Mouse (Mus musculus) 416B (cell line): ENCODE measurements around the gene Tex33.

ENCODE experiments used
- DNase-seq: peaks from one replicate; pipeline ENCODE4 v3.0.0; 2011; ENCODE audit warnings: low read depth

The Tex33 gene

DNA sequence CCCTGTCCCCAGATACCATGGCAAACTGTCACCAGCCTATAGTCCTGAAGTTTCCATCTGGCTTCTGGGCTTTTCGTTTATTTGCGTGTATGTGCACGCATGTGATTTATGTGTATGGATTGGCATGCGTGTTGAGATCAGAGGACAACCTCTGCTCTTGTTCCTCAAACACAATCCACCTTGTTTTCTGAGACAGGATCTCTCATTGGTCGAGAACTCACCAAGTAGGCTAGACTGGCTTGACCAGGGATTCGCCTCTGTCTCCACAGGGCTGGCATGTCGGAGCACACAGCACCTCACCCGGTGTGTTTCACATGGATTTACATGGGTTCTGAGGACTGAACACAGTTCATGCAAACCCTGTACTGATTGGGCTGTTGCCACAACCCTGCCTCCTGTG, 18.4 kb upstream of the Tex33 start:
- DNase-seq, result no peak

DNA sequence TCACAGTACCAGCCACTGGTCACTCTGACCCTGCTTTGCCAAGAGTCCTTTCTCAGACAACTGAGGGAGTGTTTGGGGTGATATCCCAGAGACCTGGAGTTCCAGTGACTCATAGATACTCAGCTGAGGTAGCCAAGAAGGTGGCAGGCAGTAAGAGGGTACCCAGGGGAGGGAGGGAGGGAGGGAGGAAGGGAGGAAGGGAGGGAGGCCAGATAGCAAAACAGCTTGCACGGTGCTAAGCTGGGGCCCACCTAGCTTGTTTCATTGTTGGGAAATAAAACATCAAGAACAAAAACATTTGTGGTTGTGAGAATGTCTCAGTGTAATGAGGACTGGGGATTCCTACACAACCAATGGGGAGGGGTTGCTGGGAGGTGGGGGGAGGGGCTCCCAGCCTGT, 18.0 kb upstream of the Tex33 start:
- DNase-seq, result no peak

DNA sequence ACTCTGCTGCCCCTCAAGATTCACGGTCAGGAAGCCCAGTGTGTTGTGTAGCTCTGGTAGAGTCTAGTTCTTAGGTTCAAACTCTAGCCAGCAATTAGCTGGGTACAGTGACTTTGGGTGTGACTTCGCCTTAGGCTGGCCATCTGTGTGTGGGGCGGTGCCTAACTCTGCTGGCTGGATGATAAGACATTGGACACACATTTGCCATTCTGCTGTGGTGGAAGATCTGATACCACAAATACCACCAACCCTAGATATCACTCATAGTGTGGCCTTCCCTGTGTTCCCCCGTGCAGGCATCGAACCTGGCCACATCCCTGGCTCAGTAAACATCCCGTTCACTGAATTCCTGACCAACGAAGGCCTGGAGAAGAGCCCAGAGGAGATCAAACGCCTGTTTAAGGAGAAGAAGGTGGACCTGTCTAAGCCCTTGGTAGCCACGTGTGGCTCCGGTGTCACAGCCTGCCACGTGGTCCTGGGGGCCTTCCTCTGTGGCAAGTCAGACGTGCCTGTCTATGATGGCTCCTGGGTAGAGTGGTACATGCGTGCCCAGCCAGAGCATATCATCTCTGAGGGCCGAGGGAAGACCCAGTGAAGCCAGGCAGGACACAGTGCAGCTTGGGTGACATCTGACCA, 17.5 kb upstream of the Tex33 start:
- DNase-seq, result peak; percentile 88

DNA sequence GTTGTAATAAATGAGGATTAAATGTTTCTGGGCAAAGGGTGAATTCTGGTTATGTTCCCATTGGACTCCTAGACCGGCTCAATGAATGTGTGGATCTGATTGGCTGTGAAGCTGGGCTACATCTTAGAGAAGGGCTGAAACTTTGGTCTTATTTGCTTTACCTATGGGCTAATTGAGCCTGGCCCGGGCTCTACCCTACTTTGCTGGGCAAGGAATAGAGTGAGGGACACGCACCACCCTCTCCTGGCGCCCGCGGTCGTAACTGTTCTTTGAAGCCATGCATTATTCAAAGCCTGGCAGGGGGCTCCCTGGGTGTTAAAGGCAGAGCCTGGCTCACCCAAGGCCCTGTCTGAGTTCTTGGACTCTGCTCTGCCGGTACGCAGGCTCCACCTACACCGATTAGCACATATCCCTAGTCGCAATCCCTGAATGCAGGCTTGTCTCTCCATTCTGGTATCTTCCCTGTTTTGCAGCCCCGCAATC, 13.9 kb upstream of the Tex33 start:
- DNase-seq, result no peak

DNA sequence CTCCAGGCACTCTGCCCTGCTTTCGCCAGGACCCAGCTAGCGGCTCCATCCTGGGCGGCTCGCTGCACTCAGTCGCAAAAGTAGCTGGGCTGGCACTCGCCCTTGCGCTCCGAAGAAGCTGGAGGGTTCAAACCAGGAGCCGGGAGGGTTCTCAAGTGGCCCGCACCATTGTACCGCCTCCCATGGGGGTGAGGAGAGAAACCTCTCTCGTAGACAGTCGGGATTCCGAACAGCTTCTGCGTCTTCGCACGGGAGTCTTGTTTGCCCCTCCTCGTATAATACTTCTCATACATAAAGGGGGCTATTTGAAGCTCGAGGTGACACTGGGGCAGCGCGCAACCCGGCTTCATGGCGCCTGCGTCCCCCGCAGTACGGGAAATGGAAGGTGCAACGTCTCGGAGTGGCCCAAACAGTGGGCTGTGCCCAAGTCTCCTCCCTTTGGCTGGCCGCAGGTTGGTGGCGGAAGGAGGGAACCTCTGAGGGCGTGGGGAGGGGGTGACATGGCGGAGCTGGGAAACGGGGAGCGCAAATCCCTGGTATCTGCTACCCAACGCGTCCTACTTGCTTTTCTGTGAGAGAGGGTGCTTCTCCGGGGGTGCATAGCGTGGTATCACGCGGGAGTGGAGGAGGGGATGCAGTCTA, 10.7 kb upstream of the Tex33 start, which contains the start of gene Mpst:
Mpst (plus strand) TSS at position 124 of the 642 bp plus-strand sequence.
- DNase-seq, result peak; percentile 93

DNA sequence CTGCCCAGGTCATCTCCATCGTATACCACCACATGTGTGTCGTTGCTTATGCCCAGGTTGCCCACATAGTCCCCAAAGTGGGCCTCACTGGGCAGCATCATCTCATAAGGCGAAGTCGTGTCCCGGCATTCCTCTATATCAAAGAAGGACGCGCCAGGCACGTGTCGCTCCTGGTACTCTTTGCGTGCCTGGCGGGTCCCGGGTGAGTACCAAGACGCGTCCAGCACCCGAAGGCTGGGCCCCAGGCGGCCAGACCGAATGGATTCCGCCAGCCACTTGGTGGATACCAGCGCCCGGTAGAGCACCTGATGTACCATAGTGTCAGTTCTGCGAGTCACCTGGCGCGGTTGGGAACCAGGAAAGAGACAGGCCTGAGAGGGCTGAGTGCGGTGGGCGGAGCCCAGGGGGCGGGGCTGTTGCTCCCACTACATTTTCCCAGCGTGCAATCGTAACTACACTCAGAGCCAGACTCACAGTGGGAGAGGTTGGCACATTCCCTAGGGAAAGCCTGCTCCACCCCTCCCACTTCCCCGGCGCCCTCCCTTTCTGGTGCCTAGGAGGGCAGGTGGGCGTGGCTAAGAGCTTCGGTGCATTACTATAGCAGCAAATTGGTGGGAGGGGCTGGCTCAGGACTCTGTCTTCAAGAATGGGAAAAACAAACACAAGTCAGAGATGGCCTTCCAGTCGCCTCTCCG, 10.0 kb upstream of the Tex33 start, which contains the start of gene Tst:
Tst (minus strand) TSS at position 391 of the 695 bp plus-strand sequence.
- peak; percentile 80 for DNase-seq

DNA sequence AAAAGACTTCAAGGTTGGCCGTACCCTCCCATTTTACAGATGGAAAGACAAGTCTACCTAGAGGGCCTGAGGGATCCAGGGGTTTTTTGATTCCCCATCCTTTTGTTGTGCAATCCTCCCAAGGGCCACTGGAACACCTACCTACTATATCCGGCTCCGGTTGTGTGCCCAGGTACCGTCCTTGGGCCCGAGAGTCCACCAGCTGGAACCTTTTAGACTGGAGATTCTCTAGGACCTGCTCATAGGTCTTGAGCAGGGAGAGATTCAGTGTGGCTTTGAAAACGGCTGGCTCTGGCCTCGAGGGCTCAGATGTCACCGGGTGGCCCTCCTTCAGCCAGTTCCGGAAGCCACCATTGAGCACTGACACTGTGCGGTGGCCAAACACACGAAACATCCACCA, 9.4 kb upstream of the Tex33 start:
- DNase-seq, result no peak

DNA sequence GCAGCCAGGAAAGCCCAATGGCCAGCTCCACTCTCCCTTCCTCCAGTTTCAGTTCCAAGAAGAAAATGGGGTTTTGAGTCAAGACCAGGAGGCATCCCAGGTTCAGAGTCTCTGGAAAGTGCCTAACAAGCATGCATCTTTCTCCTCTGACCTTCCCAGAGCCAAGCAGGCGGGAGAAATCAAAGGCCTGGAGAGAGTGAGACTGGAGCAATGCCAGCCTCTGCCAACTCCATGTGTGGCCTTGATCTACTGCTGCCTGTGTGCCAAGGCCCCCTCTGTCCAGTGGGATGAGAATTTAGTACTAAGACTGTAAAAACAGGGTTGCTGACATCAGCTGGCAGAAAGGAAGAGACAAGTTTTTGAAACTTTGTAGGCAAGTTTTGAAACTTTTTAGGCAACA, 8.2 kb upstream of the Tex33 start:
- no peak for DNase-seq

DNA sequence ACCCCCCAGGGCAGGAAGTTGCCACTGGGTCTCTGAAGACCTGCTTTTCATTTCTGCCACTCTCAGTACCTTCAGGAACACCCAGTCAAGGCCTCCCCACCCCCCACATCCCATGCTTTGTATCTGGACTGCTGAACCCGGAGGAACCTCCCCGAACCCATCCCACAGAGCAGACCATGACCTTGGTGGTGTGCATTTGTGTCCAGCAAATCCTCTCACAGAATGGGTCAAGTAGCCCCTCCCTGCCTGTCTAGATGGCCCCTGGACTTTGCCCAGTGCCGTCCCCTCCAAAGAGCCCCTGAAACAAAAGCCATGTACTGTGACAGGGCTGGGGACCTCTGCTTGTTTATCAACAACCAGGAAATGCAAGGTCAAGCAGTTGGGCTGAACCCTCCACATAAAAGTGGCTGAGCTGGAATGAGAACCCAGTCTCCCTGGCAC, 7.6 kb upstream of the Tex33 start:
- DNase-seq, result no peak

DNA sequence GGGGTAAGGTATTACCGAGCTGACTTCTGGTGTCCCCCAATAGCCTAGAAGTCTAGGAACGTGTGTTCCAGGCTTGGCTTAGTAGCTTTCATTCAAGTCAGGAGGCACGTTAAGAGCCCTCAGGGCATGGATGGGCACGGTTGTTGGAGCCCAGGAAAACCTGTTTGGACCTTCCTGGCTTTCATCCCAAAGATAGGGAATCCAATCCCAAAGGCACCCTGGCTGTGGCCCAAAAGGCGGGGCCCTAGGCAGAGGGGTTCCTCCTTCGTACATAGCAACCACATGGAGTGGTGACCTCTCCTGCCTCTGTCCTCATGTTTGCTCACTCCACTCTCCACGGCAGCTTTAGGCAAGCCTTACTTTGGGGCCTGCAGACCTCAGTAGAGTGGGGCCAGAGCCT, 6.7 kb upstream of the Tex33 start:
- no peak for DNase-seq

DNA sequence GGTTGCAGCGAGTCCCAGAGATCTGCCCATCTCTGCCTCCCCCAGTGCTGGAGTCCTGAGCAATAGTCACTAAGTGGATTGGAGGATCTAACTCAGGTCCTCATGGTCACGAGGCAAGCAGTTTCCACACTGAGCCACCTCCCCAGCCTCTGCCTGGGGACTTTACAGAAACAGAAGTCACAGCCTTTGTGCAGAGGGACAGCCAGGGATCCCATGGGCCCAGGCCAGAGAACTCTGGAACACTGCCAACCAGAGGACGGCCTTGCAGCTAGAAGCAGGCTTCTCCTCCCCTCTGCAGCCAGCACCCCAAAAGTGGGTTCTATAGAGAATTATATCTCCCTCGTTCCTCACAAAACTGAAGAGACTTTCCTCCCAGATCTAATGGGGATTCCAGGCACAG, 6.2 kb upstream of the Tex33 start:
- peak; percentile 51 for DNase-seq

DNA sequence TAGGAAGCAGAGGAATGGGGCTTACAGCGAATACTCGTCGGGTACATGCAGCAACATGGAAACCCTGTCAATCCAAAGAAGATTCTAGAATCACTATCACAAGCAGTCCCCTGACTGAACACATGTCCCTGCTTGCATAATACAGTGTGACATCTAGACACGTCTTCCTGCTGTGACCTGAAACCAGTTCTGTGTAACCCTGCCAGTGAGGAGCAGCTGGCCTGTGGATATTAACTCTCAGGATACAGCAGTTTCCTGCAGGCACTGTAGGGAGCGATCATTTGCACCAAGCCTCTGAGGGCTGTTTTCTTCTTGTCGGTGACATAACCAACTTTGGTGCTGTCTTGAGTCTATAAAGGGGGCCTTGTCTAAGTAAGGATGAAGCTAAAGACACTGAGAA, 5.6 kb upstream of the Tex33 start:
- peak; percentile 86 for DNase-seq

DNA sequence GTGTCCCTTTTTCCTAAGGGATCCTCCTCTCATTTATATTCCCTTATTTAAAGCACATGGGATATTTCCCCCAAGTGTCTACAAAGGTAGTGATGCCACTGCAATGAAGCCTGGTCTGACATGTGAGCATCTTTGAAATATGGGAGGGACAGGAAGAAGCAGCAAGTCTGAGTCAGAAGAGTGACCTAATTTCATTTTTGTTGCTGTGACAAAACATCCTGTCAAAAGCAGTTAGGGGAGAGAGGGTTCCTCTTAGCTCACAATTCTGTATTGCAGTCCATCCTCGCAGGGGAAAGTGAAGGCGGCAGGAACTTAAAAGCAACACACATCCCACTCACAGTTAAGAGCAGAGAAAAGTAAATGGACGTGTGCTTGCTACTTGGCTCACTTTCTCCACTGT, 4.9 kb downstream of the Tex33 start:
- peak; percentile 66 for DNase-seq

DNA sequence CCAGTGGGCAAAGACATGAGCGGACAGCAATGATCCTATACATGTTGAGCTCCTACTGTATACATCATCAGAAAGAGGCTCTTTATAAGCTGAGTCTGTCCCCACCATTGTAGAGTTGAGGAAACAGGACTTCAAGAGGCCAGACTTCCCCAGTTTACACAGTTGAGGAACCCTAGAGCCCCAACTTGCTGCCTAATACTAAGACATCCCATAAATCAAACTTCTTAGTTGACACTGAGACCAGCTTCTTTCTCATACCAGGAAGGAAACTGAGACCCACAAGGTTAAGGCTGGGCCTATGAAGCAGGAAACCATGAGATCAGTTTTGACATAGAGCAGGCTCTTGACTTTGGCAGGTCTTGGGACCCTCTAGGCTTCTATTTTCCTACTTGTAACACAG, 10.1 kb downstream of the Tex33 start:
- DNase-seq, result peak; percentile 27

DNA sequence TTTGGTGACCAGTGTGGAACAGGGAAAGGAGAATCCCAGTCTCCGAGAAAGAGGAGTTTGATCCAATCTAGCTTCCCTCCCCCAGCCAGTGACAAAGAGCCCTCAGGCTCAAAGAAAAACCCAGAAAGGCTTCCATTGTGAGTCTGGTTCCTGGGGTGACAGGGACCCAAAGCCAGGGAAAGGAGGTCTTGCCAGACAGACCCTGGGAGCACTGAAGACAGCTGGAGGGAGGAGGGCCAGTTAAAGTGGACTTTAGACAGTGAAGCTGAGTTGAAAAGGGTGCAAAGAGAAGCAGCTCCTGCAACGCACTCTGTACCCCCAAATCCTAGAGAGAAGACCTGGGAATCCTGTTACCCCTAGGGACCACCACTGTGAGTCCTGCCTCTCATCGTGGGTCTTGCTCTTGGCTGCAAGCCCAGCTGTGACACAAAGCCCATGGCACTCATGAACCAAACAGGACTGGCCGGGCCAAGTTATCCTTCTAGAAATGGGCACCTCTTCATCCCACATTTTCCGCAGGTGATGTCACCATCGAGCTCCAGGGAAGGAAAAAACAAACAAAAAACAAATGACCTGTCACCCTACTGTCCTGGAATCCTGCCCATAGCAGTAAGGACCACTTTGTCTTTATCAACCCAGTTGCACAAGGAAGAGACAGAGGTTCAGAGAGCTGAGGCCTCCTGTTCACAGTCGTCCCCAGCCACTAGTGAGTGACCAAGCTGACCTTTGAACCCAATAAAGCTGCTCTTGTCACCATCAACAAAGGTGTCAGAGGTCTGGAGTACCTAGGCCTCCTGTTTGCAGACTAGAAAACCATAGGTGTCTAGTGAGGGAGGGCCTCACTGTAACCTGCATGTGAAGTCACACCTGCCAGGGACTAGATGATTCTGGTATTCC, 11.2 kb downstream of the Tex33 start:
- no peak for DNase-seq

DNA sequence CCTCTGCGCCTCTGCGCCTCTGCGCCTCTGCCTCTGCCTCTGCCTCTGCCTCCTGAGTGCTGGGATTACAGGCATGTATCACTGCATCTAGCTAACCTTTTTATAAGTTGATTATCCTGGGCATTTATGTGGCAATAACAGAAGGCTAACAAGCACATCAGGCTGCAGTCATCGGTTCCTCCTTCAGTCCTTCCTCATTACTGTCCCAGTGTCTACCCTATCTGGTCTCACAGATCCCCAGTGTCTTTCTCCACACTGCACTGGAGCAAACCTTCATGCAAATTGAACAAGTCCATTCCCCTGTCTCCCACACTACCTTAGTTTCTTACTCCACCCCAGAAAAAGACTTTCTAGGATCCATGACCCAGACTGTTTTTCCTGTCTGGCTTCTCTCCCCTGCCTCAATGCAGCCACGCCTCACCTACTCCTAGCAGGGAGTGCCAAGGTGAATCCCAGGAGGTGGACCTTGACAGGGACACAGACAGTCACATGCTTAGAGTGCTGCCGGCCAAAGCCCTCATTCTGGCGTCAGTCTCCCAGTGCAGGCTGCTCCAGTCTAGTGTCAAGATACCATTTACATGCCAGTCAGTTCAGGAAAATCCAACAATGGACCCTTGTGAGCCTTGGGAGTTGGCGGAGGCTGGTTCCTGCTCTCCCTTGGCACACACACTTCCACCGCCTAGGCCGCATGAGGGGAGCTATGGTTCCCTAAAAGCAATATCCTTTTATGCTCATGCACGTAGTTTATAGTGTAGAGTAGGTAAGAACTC, 12.1 kb downstream of the Tex33 start:
- no peak for DNase-seq

DNA sequence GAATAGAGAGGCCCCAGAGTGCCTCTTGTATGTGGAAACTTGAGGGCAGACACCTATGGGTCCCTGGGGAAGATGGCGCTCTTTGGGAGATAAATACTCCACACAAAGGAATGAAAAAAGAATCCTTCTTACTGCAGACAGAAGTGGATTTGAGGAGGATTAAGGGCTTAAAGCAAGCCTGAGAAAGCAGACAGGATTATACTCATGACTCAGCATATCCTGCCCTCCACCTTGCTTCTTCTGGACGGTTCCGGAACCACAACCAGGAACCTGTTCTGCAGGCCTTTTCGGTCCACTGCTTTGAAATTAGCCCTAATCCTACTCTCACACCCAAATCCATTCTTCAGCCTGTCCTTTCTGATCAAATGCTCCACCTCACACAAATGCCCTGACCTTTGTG, 13.6 kb downstream of the Tex33 start:
- DNase-seq, result no peak

DNA sequence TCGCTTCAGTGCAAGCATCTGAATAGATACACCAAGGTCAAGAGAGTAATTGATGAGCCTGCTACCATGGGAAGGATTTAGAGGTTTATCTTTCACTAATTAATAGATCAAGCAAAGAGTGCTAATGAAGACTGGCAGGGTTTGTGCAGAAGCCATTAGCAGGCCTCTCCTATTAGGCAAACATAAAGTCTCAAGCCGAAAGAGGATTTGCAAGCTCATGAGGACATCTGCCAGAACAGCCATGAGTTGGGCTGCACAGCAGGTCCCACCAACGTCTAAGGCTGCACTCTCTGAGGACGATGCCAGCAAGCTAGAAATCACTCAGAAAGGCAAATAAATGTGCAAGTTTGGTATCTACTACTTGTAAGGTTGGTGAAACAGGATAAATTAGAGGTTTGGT, 15.0 kb downstream of the Tex33 start:
- DNase-seq, result no peak

DNA sequence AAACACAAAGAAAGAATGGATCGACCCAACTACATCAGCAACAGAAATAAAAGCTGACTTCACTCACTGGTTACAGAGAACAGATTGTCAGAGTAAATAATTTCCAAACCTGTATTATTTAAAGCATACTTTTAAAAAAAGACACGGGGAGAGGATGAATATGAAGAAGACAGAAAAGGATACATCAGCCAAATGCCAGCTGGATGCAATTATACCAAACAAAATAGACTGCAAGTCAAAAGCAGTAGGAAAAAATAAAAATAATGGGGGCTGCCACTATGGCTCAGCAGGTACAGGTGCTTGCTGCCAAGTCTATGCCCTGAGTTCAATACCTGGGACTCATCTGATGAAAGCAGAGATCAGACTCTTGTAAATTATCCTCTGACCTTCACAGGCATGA, 15.5 kb downstream of the Tex33 start:
- no peak for DNase-seq

DNA sequence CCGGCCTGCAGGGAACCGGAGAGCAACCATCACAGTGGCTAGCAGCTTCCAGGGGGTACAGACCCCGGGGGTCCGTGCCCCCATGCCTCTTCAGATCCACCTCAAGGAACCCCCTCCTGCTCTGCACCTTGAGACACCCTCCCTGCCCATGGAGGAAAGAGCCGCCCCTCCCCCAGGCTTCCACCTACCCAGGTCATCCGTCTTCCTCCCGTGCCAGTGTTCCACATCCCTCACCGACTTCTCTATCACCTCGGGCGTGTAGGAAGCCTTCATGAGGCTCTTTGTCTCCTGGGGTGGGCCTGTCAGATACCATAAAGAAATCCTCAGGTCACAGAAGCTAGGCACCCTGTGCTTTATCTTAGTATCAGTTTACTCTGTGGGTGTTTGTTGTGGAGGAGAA, 17.2 kb downstream of the Tex33 start:
- no peak for DNase-seq

DNA sequence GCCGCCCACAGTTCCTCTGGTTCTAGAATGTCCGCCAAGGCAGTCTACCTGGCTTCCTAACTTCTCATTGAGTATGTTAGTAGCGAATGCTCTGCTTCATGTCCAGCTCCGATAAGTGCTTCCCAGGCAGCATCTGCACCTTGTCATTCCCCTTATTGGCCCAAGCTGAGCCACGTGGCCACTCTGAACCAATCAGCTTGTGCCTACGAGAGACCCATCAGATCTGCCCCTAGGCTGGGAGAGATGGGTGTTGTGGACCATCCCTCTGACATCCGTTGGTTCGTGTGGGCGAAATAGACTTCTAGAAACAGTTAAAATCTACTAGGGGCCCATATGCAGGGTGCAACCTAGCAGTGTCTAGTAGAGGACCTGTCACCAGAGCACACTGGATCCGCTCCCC, 17.9 kb downstream of the Tex33 start:
- no peak for DNase-seq
